Mouse (Mus musculus): Measurements from ENCODE around the gene Mest. TPM values are rescaled to one million over a fixed set of nuclear protein-coding genes. Genes with fewer than 3 reads are reported as not detected.

Mest gene
- polyA plus RNA-seq, 1 experiment from 2014 or later, result 1,312 TPM

- H3K27ac ChIP-seq (replicated peaks), result peak overlapping the region; percentile 71
- H3K4me1 ChIP-seq, result 0 out of 2 replicates have a peak, but pooled peaks cover 5% of the 10 kb centered on the region
- no peaks in the 10 kb centered on the region for H3K27me3 ChIP-seq
- 72% methylated on average over 9 of the region's 9 CpGs for WGBS
- peak; percentile 86 for ATAC-seq (ENCODE audit: insufficient number of reproducible peaks, low FRiP score, low TSS enrichment, low read depth)
- H3K4me2 ChIP-seq (replicated peaks), result no peak overlapping the region
- H3K4me3 ChIP-seq (replicated peaks), result no peak overlapping the region
- no peaks in the 10 kb centered on the region for H3K36me3 ChIP-seq
- H3K9me3 ChIP-seq (replicated peaks), result no peaks in the 10 kb centered on the region
- H3K9ac ChIP-seq, result no peak overlapping the region
Observed at GRCm38 (mm10) chr6:30703977-30704602, 19.3 kb upstream of the Mest start.

- Histone ChIP-seq H3K9me3 (replicated peaks) (no peaks in the 10 kb centered on the region), H3K27me3 (no peaks in the 10 kb centered on the region), H3K27ac (replicated peaks) (no peak overlapping the region), H3K9ac (no peak overlapping the region), H3K4me3 (replicated peaks) (no peak overlapping the region), H3K36me3 (no peaks in the 10 kb centered on the region), H3K4me1 (peaks cover 9% of the 10 kb centered on the region), H3K4me2 (replicated peaks) (no peak overlapping the region)
- ATAC-seq (ENCODE audit: insufficient number of reproducible peaks, low FRiP score, low TSS enrichment, low read depth), result no peak
- 29% methylated on average over 6 of the region's 6 CpGs for WGBS
Observed at GRCm38 (mm10) chr6:30709115-30709514, 14.2 kb upstream of the Mest start.

GRCm38 (mm10) chr6:30710371-30711364 is 12.7 kb upstream of the Mest start:
- no peak overlapping the region for H3K4me2 ChIP-seq (replicated peaks)
- H3K4me1 ChIP-seq, result peaks cover 9% of the 10 kb centered on the region
- H3K27me3 ChIP-seq, result no peaks in the 10 kb centered on the region
- H3K36me3 ChIP-seq, result no peaks in the 10 kb centered on the region
- no peak overlapping the region for H3K4me3 ChIP-seq (replicated peaks)
- no peak overlapping the region for H3K9ac ChIP-seq
- H3K27ac ChIP-seq (replicated peaks), result no peak overlapping the region
- H3K9me3 ChIP-seq (replicated peaks), result no peaks in the 10 kb centered on the region
- ATAC-seq (ENCODE audit: insufficient number of reproducible peaks, low FRiP score, low TSS enrichment, low read depth), result no peak
- WGBS, result 52% methylated on average over 25 of the region's 25 CpGs

- Histone ChIP-seq H3K9ac (no peak overlapping the region), H3K4me1 (peaks cover 9% of the 10 kb centered on the region), H3K9me3 (replicated peaks) (no peaks in the 10 kb centered on the region), H3K4me2 (replicated peaks) (no peak overlapping the region), H3K27ac (replicated peaks) (no peak overlapping the region), H3K27me3 (no peaks in the 10 kb centered on the region), H3K4me3 (replicated peaks) (no peak overlapping the region), H3K36me3 (no peaks in the 10 kb centered on the region)
- ATAC-seq (ENCODE audit: insufficient number of reproducible peaks, low FRiP score, low TSS enrichment, low read depth), result no peak
- 60% methylated on average over 10 of the region's 10 CpGs for WGBS
Observed at GRCm38 (mm10) chr6:30711365-30711763, 12.0 kb upstream of the Mest start.

GRCm38 (mm10) chr6:30712484-30712883 is 10.9 kb upstream of the Mest start:
- Histone ChIP-seq H3K27me3 (no peaks in the 10 kb centered on the region), H3K4me1 (peaks cover 9% of the 10 kb centered on the region), H3K36me3 (no peaks in the 10 kb centered on the region), H3K9ac (no peak overlapping the region), H3K9me3 (replicated peaks) (no peaks in the 10 kb centered on the region), H3K4me2 (replicated peaks) (no peak overlapping the region), H3K4me3 (replicated peaks) (no peak overlapping the region), H3K27ac (replicated peaks) (no peak overlapping the region; the same call in 1 of the 2 replicates)
- WGBS, result 71% methylated on average over 7 of the region's 7 CpGs
- no peak for ATAC-seq (ENCODE audit: insufficient number of reproducible peaks, low FRiP score, low TSS enrichment, low read depth)

GRCm38 (mm10) chr6:30713455-30713854 is 9.9 kb upstream of the Mest start:
- Histone ChIP-seq H3K4me1 (peaks cover 9% of the 10 kb centered on the region), H3K36me3 (no peaks in the 10 kb centered on the region), H3K9ac (no peak overlapping the region), H3K4me3 (replicated peaks) (no peak overlapping the region), H3K4me2 (replicated peaks) (0 out of 2 replicates have a peak overlapping the region, but pooled peaks have one; percentile 10), H3K27ac (replicated peaks) (no peak overlapping the region), H3K9me3 (replicated peaks) (no peaks in the 10 kb centered on the region), H3K27me3 (no peaks in the 10 kb centered on the region)
- 71% methylated on average over 6 of the region's 6 CpGs for WGBS
- no peak for ATAC-seq (ENCODE audit: insufficient number of reproducible peaks, low FRiP score, low TSS enrichment, low read depth)

- peaks cover 9% of the 10 kb centered on the region for H3K4me1 ChIP-seq
- 43% methylated on average over 11 of the region's 11 CpGs for WGBS
- no peak for ATAC-seq (ENCODE audit: insufficient number of reproducible peaks, low FRiP score, low TSS enrichment, low read depth)
- H3K27ac ChIP-seq (replicated peaks), result no peak overlapping the region
- H3K27me3 ChIP-seq, result no peaks in the 10 kb centered on the region
- H3K9ac ChIP-seq, result no peak overlapping the region
- 0 out of 2 replicates have a peak overlapping the region, but pooled peaks have one; percentile 10 for H3K4me2 ChIP-seq (replicated peaks)
- no peaks in the 10 kb centered on the region for H3K9me3 ChIP-seq (replicated peaks)
- H3K4me3 ChIP-seq (replicated peaks), result no peak overlapping the region
- H3K36me3 ChIP-seq, result no peaks in the 10 kb centered on the region
Observed at GRCm38 (mm10) chr6:30713896-30714295, 9.5 kb upstream of the Mest start.

GRCm38 (mm10) chr6:30714891-30715471 is 8.4 kb upstream of the Mest start:
- H3K4me2 ChIP-seq (replicated peaks), result no peak overlapping the region
- H3K4me3 ChIP-seq (replicated peaks), result no peak overlapping the region
- H3K36me3 ChIP-seq, result no peaks in the 10 kb centered on the region
- H3K4me1 ChIP-seq, result peaks cover 9% of the 10 kb centered on the region
- WGBS, result 76% methylated on average over 5 of the region's 5 CpGs
- H3K9me3 ChIP-seq (replicated peaks), result no peaks in the 10 kb centered on the region
- H3K27me3 ChIP-seq, result no peaks in the 10 kb centered on the region
- H3K9ac ChIP-seq, result no peak overlapping the region
- H3K27ac ChIP-seq (replicated peaks), result no peak overlapping the region
- no peak for ATAC-seq (ENCODE audit: insufficient number of reproducible peaks, low FRiP score, low TSS enrichment, low read depth)

- Histone ChIP-seq H3K27ac (replicated peaks) (no peak overlapping the region), H3K4me2 (replicated peaks) (no peak overlapping the region), H3K4me1 (no peaks in the 10 kb centered on the region), H3K9me3 (replicated peaks) (no peaks in the 10 kb centered on the region), H3K4me3 (replicated peaks) (no peak overlapping the region), H3K36me3 (no peaks in the 10 kb centered on the region), H3K9ac (no peak overlapping the region), H3K27me3 (no peaks in the 10 kb centered on the region)
- ATAC-seq (ENCODE audit: insufficient number of reproducible peaks, low FRiP score, low TSS enrichment, low read depth), result no peak
- WGBS, result 77% methylated on average over 7 of the region's 7 CpGs
Observed at GRCm38 (mm10) chr6:30716796-30717195, 6.6 kb upstream of the Mest start.

GRCm38 (mm10) chr6:30722385-30723164 is 772 bp upstream of the Mest start:
- ATAC-seq (ENCODE audit: insufficient number of reproducible peaks, low FRiP score, low TSS enrichment, low read depth), result no peak
- Histone ChIP-seq H3K9ac (no peak overlapping the region), H3K27ac (replicated peaks) (no peak overlapping the region), H3K4me3 (replicated peaks) (no peak overlapping the region), H3K4me2 (replicated peaks) (no peak overlapping the region), H3K36me3 (no peaks in the 10 kb centered on the region), H3K9me3 (replicated peaks) (no peaks in the 10 kb centered on the region), H3K27me3 (no peaks in the 10 kb centered on the region), H3K4me1 (no peaks in the 10 kb centered on the region)
- WGBS, result 62% methylated on average over 4 of the region's 4 CpGs
